Mouse (Mus musculus): ENCODE results near the gene Lrrc4b.

Gene Lrrc4b

DNA sequence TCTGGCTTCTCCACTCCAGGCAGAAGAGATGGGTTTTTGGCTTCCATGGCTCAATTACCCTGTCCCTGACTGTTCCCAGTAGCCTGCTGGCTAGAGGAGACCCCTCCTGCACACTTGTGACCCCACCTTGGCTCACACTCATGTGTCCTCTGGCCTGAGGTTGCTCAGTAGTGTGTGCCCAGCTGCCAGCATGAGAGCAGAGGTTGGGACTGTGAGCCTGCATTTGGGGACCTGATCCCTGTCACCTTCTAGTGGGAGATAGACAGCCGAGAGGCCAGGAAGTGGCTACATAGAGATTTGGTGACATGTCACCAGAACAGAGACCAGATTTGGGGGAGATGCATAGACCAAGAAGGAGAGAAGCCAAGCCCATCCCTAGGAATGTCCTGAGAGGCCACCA, 8.4 kb downstream of the Lrrc4b start:
- DNase-seq = no peak

DNA sequence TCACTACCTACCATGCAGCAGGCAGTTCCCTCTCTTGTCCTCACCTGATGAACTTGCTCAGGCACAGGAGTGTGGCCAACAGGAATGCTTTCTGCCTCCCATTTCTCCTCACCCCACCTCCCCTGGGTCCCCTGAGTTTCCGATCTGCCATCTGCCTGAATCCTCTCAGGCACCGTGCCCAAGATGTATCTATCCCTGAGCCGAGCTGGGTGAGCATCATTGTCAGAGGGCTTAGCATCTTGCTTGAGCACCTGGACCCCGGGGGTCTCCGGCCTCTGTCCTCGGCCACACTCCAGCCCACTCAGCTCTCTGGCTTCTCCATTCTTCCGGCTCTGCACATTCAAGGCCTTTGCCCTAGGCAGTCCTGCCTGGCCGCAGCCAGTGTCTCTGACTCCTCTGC, 9.1 kb downstream of the Lrrc4b start:
- DNase-seq = peak; percentile 74 to 82

DNA sequence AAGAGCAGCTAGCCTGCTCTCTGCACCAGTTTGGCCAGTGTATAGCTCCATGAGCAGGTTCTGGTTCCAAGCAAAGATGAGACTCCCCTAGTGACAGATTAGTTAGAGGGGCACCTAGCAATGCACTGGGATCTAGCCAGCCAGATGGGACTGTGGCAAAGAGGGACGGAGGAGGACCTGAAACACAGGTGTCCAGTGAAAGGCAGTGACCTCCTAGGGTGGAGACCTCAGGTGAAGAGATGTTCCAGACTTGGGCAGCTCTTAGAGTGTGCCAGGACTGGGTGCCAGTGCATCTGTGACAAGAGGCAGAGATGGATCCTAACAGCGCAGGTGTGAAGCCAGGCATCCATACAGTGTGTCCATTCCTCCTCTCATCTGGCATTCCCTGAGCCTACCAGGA, 10.9 kb downstream of the Lrrc4b start:
- no peak for DNase-seq

DNA sequence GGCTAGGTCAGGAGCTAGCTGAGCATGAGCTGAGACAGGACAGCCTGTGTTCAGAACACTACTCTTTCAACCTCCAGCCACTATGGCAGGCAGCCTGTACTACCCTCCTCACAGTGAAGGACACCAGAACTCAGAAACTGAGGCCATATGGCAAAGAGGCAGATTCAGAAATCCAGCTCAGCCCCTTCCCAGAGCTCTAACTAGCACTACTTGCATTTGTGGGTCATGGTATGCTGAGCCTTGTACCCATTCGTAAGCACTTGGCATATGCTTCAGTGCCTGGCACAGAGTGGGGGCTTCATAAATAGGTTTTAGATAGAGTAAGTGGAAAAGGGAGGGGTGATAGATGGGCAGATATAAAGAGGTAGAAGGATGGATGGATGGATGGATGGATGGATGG, 11.7 kb downstream of the Lrrc4b start:
- DNase-seq = no peak

DNA sequence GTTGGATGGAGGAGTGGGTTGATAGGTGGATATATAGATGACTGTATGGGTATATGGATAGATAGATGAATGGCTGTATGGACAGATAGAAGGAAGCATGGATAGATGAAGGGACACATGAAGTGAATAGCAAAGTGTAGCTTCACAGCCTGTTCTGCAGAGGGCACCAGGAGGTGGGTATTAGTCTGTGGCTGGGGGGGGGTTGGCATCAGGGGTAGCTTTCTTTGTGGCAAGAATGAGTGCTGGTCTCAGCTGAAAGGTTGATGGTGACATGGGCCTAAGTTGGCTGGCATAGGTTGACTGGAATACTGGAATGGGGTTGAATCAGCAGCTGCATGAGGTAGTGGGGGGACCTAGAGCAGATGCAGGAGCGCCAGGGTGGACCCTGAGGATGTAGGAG, 12.4 kb downstream of the Lrrc4b start:
- DNase-seq = no peak

DNA sequence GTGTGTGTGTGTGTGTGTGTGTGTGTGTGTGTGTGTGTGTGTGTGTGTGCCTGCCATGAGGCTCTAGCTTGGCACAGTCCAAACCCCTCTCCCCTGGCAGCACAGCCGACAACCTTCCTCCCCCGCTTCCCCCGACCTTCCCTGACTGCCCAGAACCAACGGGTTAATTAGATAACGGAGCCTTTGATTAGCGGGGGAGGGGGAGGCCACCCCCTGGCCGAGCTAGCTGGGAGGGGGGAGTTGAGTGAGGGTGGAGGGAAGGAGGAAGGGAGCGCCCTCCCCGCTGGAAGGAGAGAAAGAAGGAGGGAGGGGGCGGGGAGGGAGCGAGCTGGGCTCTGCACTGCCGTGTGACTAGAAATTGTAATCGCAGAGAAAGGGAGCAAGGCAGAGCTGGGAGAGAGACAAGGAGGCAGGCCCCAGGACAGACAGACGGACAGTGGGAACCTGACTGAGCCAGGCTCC, 12.9 kb downstream of the Lrrc4b start:
- DNase-seq = peak; percentile 71 to 73

DNA sequence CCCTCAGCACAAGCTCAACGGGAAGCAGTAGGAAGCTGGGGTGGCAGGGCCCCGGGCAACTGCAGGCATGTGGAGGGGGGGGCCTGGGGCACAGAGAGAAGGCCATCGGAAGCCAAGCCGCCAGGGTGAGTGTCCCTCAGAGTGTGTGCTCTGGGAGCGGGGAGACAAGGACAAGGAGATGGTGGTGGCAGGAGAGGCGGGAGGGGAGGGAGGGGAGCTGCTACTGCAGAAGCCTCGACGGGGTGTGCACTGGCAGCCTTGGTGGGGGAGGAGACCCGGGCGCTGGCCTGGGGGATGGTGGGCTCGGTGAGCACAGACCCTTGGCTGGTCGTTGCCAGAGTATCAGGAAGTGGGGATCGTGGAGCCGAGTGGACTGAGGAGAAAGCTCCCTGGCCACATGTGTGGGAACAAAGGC, 13.6 kb downstream of the Lrrc4b start:
- DNase-seq = peak in 1 of 2 experiments; percentile 66

DNA sequence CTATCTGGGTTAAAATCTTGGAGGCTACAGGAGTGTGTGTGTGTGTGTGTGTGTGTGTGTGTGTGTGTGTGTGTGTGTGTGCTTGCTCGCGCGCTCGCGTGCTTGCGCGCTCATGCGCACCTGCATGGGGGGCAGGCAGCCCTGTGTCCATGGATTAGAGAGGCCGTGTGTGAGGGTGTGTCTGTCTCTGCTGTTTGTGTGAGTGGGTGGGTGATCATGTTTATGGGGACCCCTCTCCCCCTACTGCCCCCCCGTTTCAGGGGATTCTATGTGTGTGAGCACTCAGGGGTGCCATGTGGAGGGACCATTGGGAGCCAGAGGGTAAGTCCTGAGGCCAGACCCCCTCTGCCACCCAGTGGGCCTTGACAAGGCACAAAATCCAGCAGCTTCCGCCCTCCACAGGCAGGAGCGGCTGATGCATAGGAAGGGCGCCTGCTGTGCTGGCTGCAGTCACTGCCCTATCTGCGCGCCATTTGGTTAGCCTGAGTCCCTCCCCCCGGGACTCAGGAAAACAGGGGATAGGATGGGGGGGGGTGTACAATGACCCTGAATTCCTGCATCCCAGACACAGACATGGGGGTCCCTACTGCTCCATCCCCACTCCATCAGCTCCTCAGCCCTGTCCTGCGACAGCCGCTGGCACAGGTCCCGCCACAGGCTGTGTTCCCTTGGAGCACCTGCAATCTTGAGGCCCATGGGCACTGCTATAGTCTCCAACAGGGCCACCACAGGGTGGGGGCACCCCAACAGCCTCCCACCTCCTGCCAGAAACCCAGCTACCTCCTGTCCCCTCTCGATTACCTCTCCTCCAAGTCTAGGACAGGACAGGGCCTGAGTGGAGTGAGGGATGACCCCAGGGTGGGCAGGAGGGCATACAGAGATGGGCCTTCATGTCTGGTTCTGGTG, 14.7 kb downstream of the Lrrc4b start:
- peak; percentile 78 to 81 for DNase-seq

DNA sequence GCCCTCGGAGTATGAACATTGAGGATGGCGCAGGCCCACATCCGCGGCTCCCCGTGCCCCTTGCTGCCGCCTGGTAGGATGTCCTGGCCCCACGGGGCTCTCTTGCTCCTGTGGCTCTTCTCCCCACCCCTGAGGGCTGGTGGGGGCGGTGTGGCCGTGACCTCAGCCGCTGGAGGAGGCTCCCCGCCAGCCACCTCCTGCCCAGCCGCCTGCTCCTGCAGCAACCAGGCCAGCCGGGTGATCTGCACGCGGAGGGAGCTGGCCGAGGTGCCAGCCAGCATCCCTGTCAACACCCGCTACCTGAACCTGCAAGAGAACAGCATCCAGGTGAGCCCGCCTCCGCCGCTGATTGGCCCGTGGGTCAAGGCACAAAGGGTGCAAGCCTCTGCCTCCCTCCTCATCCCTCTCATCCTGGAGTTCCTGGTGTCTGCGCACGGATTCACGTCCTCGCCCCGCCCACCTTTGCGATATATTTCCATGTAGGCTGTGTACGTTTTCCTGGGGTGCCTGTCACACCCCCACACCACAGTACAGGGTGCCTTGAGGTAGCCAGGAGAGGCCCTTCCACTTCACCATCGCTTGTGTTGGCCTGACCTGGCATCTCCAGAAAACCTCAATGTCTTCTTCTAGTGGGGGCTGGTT, 16.2 kb downstream of the Lrrc4b start:
- peak; percentile 49 to 54 for DNase-seq

DNA sequence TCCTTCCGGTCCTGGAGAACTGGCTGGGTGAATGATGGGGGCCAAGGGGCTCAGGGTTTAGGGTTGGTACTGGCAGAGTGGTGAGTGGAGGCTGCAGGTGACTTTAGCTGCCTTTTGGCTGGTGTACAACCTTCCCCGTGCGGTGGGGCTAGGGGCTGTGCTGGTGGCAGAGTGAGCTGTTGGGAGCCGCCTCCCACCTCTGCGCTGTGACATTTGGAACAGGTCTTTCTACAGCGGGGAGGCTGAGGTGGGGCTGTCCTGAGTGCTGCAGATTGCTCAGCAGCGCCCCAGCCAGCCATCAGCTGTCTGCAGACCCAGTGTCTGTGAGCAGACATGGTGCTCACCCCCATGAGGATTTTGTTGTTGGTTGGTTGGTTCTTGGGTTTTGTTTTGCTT, 16.7 kb downstream of the Lrrc4b start:
- peak in 1 of 2 experiments; percentile 60 for DNase-seq

DNA sequence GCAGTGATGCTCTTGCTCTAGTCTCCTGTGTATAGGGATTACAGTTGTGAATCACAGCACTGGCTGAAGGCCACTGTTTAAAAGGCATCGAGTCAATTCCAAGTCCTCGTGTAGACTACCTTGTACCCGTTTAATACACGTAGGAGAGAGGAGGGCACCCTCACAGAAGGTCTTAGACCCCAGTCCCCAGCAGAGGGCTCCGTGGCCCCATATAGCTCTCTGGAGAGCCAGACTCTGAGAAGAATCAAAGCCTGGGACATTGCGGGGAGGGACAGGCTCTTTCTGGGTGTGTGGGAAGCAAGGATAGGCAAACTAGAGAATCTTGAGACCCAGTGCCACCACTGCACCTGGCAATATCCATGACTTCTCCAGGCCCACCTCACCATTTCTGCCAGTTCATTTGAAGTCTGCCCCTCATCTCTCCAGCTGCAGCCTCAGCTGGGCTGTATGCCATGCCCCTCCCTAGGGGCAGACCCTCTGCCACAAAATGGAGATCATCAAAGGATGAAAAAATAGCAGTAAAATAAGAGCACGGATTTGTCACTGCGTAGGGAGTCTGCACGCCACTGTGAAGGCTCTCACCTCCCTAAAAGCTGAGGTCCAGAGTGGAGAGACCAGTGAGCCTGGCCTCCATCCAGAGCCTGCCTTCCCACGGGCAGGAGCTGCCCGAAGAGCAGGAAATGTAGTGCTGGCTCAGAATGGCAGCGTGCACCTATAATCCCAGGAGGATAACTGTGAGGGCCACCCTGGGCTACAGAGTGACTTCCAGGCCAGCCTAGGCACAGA, 17.4 kb downstream of the Lrrc4b start:
- peak; percentile 75 to 81 for DNase-seq

DNA sequence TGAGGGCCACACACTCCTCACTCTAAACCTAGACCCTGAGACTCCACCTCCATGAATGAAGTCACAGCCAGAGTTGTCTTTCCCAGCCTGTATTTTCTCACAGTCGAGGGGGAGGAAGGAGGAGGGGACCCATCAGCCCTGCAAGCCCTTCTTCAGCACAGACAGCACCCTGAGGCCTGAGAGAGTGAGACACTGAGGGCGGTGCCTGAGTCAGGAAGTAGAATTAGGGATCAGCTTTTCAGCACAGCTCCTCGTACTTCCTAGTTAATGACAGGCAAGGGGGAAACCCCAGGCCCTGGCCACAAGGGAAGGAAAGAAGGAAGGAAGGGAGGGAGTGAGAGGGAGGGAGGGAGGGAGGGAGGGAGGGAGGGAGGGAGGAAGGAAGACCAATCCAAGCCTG, 24.4 kb downstream of the Lrrc4b start:
- peak in 1 of 2 experiments; percentile 12 for DNase-seq

DNA sequence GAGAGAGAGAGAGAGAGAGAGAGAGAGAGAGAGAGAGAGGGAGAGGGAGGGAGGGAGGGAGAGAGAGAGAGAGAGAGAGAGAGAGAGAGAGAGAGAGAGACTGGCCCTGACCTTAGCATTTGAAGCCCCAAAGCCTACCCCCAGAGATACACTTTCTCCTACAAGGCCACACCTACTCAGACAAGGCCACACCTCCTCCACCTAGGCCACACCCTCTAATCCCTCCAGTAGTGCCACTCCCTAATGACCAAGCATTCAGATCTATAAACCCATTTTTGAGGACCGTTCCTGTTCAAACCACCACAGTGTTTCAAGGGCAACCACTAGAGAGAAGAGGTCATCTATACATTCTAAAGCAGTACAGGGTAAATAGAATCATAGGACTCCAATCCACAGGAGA, 27.5 kb downstream of the Lrrc4b start:
- DNase-seq = peak in 1 of 2 experiments; percentile 12

DNA sequence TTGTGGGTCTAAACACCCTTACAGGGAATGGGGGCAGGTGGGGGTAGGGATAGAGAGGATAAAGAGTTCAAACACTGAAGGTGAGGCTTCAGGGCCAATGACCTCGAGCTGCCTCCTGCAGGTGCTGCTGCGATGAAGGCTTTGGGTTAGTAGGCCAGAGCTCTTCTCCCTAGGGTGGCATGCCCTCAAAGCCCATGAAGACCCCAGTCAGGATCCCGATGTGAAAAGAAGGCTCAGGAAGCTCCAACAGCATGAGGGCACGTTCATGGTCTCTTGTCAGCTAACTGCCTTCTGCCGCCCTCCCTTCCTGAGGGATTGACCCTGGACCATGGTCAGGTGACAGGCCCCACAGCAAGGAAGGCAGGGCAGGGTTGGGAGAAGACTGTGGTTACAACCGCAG, 31.2 kb downstream of the Lrrc4b start:
- peak; percentile 15 for DNase-seq

DNA sequence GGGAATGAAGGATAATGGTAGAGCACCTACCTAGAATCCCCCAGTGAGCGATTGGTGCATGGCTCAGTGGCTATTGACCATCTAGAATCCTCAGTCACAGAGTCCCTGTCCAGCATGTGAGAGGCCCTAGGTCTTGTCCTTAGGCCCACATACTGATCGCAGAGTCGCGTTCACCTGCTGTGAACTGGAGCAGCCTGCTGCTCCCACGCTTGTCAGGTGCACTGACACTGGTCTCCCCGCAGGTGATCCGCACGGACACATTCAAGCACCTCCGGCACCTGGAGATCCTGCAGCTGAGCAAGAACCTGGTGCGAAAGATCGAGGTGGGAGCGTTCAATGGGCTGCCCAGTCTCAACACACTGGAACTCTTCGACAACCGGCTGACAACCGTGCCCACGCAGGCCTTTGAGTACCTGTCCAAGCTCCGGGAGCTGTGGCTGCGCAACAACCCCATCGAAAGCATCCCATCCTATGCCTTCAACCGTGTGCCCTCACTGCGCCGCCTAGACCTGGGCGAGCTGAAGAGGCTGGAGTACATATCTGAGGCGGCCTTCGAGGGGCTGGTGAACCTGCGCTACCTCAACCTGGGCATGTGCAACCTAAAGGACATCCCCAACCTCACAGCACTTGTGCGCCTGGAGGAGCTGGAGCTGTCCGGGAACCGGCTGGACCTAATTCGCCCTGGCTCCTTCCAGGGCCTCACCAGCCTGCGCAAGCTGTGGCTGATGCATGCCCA, 32.1 kb downstream of the Lrrc4b start:
- peak; percentile 26 to 48 for DNase-seq

DNA sequence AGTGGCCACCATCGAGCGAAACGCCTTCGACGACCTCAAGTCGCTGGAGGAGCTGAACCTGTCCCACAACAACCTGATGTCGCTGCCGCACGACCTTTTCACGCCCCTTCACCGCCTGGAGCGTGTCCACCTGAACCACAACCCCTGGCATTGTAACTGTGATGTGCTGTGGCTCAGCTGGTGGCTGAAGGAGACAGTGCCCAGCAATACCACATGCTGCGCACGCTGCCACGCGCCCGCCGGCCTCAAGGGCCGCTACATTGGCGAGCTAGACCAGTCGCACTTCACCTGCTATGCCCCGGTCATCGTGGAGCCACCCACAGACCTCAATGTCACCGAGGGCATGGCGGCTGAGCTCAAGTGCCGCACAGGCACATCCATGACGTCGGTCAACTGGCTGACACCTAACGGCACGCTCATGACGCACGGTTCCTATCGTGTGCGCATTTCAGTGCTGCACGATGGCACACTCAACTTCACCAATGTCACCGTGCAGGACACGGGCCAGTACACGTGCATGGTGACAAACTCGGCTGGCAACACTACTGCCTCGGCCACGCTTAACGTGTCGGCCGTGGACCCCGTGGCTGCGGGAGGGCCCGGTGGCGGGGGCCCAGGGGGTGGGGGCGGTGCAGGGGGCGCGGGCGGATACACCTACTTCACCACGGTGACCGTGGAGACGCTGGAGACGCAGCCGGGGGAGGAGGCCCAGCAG, 32.8 kb downstream of the Lrrc4b start:
- peak; percentile 15 to 34 for DNase-seq

DNA sequence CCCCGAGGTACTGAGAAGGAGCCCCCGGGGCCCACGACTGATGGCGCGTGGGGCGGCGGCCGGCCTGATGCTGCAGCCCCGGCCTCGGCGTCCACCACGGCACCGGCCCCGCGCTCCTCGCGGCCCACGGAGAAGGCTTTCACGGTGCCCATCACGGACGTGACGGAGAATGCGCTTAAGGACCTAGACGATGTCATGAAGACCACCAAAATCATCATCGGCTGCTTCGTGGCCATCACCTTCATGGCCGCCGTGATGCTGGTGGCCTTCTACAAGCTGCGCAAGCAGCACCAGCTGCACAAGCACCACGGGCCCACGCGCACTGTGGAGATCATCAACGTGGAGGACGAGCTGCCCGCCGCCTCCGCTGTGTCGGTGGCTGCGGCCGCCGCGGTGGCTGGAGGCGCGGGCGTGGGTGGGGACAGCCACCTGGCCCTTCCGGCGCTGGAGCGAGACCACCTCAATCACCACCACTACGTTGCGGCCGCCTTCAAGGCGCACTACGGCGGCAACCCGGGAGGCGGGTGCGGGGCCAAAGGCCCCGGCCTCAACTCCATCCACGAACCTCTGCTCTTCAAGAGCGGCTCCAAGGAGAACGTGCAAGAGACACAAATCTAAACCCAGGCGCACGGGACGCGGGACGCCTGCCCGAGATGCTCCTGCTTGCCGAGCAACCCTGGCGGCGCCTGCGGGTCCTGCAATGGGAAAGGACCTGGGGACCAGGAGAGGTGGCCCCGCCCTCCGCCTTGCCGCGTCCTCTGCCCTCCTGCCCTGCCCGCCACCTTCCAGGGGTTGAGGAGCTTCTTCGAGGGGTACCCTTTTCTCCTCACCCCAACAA, 33.6 kb downstream of the Lrrc4b start:
- peak; percentile 55 to 61 for DNase-seq

DNA sequence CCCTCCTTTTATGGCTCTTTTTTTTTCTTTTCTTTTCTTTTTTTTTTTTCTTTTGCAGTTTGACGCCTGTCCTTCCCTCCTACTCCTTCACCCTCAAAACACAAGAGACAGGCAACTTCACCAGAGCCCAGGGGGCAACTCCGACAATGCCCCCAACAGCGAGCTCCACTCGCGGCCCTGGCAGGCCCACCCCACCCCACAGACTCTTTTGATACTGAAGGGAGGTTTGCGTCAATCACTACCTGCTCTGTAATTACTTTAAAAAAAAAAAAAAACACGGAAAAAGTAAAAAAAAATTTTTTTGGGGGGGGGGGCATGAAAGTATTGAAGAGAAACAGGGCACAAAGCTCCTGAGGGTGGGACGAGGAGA, 34.2 kb downstream of the Lrrc4b start:
- DNase-seq = peak in 1 of 2 experiments; percentile 5

DNA sequence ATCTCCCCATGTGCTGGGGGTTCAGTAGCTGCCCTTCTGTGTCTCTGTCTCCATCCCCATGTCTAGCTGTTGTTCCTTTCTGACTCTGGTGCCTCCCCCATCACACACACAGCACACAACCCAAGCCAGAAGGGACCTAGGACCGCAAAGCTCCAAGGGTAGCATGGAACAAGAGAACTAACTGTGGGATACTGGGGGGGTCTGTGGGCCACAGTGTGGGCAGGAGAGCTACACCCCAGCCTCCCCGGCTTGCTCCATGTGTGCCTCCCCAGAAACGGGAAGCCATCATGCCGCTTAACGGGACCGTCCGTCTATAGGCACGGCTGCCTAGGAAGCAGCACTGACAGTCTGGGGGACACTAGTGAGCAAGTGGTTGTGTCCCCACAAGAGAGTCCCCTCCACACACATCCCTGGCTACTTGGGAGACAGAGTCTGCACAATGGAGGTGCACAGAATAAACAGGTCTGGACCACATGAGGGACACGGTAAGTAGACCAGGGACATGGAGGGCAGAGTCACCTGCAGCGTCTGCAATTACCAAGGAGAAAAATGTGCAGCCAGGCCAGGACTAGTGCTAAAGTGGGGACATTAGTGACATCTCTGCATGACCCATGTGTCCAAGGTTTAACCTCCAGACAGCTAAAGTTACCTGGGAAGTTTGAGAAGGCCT, 34.9 kb downstream of the Lrrc4b start:
- DNase-seq = peak; percentile 19 to 51

DNA sequence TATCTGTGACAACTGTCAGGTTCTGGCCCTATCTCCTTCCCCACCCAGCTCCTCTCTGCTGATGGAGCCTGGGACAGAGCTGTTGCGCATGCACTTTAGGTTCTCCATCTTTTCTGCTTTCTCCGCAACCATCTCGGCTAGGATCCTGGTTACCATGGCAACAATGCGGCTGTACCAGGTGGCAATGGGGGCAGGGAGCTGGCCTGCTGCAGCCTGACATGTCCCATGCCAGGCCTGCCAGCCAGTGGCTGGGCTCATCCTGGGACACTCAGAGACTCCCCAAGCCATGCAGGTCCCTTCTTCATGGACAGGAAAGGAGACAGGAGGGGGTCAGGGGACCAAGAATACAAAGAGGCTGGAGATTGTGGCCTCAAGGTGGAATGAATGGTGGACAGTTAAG, 35.7 kb downstream of the Lrrc4b start:
- DNase-seq = peak; percentile 95 to 97
